8 mouse cellular contexts compared by ENCODE assay signal in the genomic region with DNA sequence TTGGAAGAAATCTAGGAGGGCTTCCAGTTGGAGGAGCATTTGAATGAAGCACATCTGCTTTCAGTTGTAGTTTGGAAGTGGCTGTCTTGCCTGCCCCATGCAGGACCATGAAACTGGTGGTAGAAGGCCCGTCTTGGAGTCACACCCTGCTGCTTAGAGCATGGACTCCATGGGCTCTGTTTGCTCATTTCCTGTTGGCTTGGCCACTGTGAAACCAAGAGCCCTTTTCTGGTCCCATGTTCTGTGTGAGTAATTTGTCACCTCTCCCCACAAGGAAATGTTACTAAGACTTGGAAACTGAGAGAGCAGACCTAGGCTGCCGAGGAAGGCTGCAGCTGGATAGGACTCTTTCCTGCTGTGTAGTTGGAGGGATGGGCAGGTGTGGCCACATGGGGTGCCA.
DNase-seq lines count a peak whose midpoint lies in the region; ATAC-seq lines count a peak whose summit lies in the region.
"Had no signal": no experiment of that assay in that cellular context is flagged by ENCODE, and none has a peak within 500 bp of the region (broad histone marks: within the 10 kb centered on the region; RNA-seq: fewer than 3 reads in every experiment).

No protein-coding gene starts in this region.

- no peaks in the 10 kb centered on the region for H3K27me3 ChIP-seq in heart, embryonic 15.5 days
- no peaks in the 10 kb centered on the region for H3K27me3 ChIP-seq in midbrain, embryonic 10.5 days (ENCODE audit: low read depth, poor library complexity, severe bottlenecking)
- no peaks in the 10 kb centered on the region for H3K27me3 ChIP-seq in midbrain, embryonic 14.5 days (ENCODE audit: control insufficient read depth, insufficient read depth, low read length)
- H3K27me3 ChIP-seq in limb, embryonic 10.5 days (ENCODE audit: low read depth, poor library complexity, severe bottlenecking) = no peaks in the 10 kb centered on the region
- H3K27me3 ChIP-seq in stomach, embryonic 16.5 days (ENCODE audit: control insufficient read depth, insufficient read depth, low read length) = no peaks in the 10 kb centered on the region

- DNase-seq in heart, postnatal 4 days = no peak
- no peak for DNase-seq in midbrain, embryonic 10.5 days (ENCODE audit: low spot score)
- DNase-seq in midbrain, embryonic 14.5 days = no peak
- DNase-seq in limb, embryonic 10.5 days (ENCODE audit: low spot score) = no peak
- DNase-seq in MN1 (ENCODE audit: low spot score) = no peak
- DNase-seq: thymus, postnatal 14 days had no signal

- ATAC-seq in heart, embryonic 15.5 days (replicated peaks; ENCODE audit: insufficient number of reproducible peaks, insufficient read depth, low FRiP score, low read depth) = no peak
- ATAC-seq in midbrain, embryonic 14.5 days (ENCODE audit: low FRiP score, low TSS enrichment) = no peak
- ATAC-seq in stomach, embryonic 16.5 days (ENCODE audit: insufficient read depth, low FRiP score) = no peak

- H3K36me3 ChIP-seq in heart, embryonic 15.5 days = no peaks in the 10 kb centered on the region
- H3K36me3 ChIP-seq in midbrain, embryonic 10.5 days = no peaks in the 10 kb centered on the region
- no peaks in the 10 kb centered on the region for H3K36me3 ChIP-seq in midbrain, embryonic 14.5 days (ENCODE audit: control insufficient read depth, insufficient read depth, low read length)
- peaks cover 31% of the 10 kb centered on the region for H3K36me3 ChIP-seq in limb, embryonic 10.5 days
- H3K36me3 ChIP-seq in stomach, embryonic 16.5 days (ENCODE audit: control insufficient read depth, insufficient read depth, low read length) = no peaks in the 10 kb centered on the region

- peaks cover 99% of the 10 kb centered on the region for H3K4me1 ChIP-seq in heart, embryonic 15.5 days (replicated peaks)
- peaks cover 75% of the 10 kb centered on the region for H3K4me1 ChIP-seq in midbrain, embryonic 10.5 days
- H3K4me1 ChIP-seq in midbrain, embryonic 14.5 days (ENCODE audit: control insufficient read depth, insufficient read depth, low read length) = peaks cover 35% of the 10 kb centered on the region
- peaks cover 75% of the 10 kb centered on the region for H3K4me1 ChIP-seq in limb, embryonic 10.5 days
- peaks cover 80% of the 10 kb centered on the region for H3K4me1 ChIP-seq in stomach, embryonic 16.5 days (ENCODE audit: control insufficient read depth, insufficient read depth, low read length)

- WGBS in heart, embryonic 15.5 days = 53% methylated on average over 2 of the region's 2 CpGs
- WGBS in midbrain, embryonic 10.5 days = 65% methylated on average over 2 of the region's 2 CpGs
- 84% methylated on average over 2 of the region's 2 CpGs for WGBS in midbrain, embryonic 14.5 days
- WGBS in limb, embryonic 10.5 days = 69% methylated on average over 2 of the region's 2 CpGs
- WGBS in stomach, embryonic 16.5 days = 52% methylated on average over 2 of the region's 2 CpGs

- H3K9me3 ChIP-seq in heart, embryonic 15.5 days (replicated peaks) = no peaks in the 10 kb centered on the region
- no peaks in the 10 kb centered on the region for H3K9me3 ChIP-seq in midbrain, embryonic 10.5 days (replicated peaks)
- H3K9me3 ChIP-seq in midbrain, embryonic 14.5 days (ENCODE audit: control insufficient read depth, low read length) = no peaks in the 10 kb centered on the region
- no peaks in the 10 kb centered on the region for H3K9me3 ChIP-seq in limb, embryonic 10.5 days (replicated peaks)
- H3K9me3 ChIP-seq in stomach, embryonic 16.5 days (replicated peaks; ENCODE audit: control insufficient read depth, low read length) = no peaks in the 10 kb centered on the region

- H3K27ac ChIP-seq in heart, embryonic 15.5 days = peak overlapping the region; percentile 81
- peak overlapping the region; percentile 81 for H3K27ac ChIP-seq in midbrain, embryonic 10.5 days (replicated peaks)
- no peak overlapping the region for H3K27ac ChIP-seq in midbrain, embryonic 14.5 days (replicated peaks; ENCODE audit: low read depth, low read length)
- peak overlapping the region; percentile 43 for H3K27ac ChIP-seq in limb, embryonic 10.5 days
- H3K27ac ChIP-seq in stomach, embryonic 16.5 days (ENCODE audit: low read length) = peak overlapping the region; percentile 92

- no peak overlapping the region for H3K4me2 ChIP-seq in heart, embryonic 15.5 days
- no peak overlapping the region for H3K4me2 ChIP-seq in midbrain, embryonic 14.5 days (ENCODE audit: low read length)
- no peak overlapping the region for H3K4me2 ChIP-seq in stomach, embryonic 16.5 days (ENCODE audit: low read depth, low read length)

- no peak overlapping the region for H3K4me3 ChIP-seq in heart, embryonic 15.5 days
- no peak overlapping the region for H3K4me3 ChIP-seq in midbrain, embryonic 10.5 days
- no peak overlapping the region for H3K4me3 ChIP-seq in midbrain, embryonic 14.5 days (replicated peaks; ENCODE audit: low read depth, low read length)
- H3K4me3 ChIP-seq in limb, embryonic 10.5 days = no peak overlapping the region
- no peak overlapping the region for H3K4me3 ChIP-seq in stomach, embryonic 16.5 days (replicated peaks; ENCODE audit: low read length)

- no peak overlapping the region for H3K9ac ChIP-seq in heart, embryonic 15.5 days
- no peak overlapping the region for H3K9ac ChIP-seq in midbrain, embryonic 14.5 days (replicated peaks; ENCODE audit: low read length)
- peak overlapping the region; percentile 5; the same call in 1 of the 2 replicates for H3K9ac ChIP-seq in stomach, embryonic 16.5 days (ENCODE audit: low read length)
